ENCODE assay signal across 14 mouse cellular contexts in genomic region chr1:181035015-181035778, GRCm38 (mm10). TPM values are rescaled to one million over a fixed set of nuclear protein-coding genes. Genes with fewer than 3 reads are reported as not detected.
"Had no signal": no experiment of that assay in that cellular context is flagged by ENCODE, and none has a peak within 500 bp of the region (broad histone marks: within the 10 kb centered on the region; RNA-seq: fewer than 3 reads in every experiment).

No protein-coding gene starts in this region.

RNA-seq across cellular contexts. Expression of gene 9130409I23Rik, which starts 15.8 kb away (rescaled TPM):
- total RNA-seq: layer of hippocampus, postnatal 14 days; left cerebral cortex, adult 18-20 months; left cerebral cortex, postnatal 10 days; left cerebral cortex, postnatal 4 days; megakaryocyte, adult 5-6 weeks; monocyte, adult 5-6 weeks; neutrophil, adult 5-6 weeks had no signal
- polyA plus RNA-seq: kidney, embryonic 14.5 days; large intestine, adult 2 months; limb, embryonic 13.5 days; lung, postnatal 0 days; midbrain, embryonic 11.5 days; midbrain, embryonic 15.5 days; neural tube, embryonic 12.5 days had no signal
